Mouse (Mus musculus) left cerebral cortex, postnatal 25 days (tissue): Measurements from ENCODE around the gene Abhd17b. TPM values are rescaled to one million over a fixed set of nuclear protein-coding genes. Genes with fewer than 3 reads are reported as not detected.
A peak's percentile ranks its signal among the peaks of the same experiment; 100 is the strongest.

Source experiments
- DNase-seq, 2 experiments: peaks; one replicate each; pipeline ENCODE4 v3.0.0; 2022; ENCODE audit warnings: low spot score in 2 of 2, mixed read lengths in 1 of 2
- intact Hi-C: fragments of 180-260 bp; cut with DNase I; formaldehyde crosslinking; loops from one replicate; pipeline ENCODE4 v1.15.1; 2025
- total RNA-seq, 2 experiments: library from RNA; stranded (reverse); gene quantifications; 2 replicates each; pipeline ENCODE4 v1.2.3; 2021

Abhd17b gene
- total RNA-seq, 2 experiments from 2014 or later, result 47.3 to 50.1 TPM

DNA sequence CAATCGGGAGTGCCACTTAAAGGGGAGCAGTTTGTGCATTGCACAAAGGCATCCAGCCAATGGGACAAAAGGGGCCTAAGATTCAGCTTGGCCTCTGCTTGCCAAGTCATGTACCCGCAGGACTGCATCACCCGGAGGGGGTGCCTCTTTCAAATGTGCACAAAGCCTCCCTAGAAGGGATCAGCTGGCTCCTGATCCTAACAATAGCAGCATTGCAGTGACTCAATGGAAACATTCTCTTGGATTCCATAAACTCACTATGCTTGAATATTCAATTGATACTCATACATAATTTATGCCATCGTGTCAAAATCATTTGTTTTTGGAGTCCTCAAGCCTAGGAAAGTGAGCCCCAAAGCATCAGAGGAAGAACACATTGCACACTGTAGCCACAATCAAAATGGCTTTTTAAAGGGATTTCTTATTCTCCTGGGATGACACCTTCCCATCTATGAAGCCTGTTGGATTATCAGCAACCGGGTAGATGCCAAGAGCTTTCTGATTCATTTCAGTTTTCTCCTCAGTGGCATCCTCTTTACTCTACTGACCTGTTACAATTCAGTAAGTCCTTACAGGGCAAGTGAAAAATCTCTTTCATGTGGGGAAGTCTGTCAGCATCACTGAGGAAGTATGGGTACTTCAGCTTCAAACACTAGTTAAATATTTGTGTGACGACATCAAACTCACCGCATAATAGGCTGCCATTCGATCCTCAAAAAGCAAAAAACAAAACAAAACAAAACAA, 71.1 kb downstream of the Abhd17b start:
- peak; percentile 42 to 77 for DNase-seq
- intact Hi-C loops, result no loop called here

DNA sequence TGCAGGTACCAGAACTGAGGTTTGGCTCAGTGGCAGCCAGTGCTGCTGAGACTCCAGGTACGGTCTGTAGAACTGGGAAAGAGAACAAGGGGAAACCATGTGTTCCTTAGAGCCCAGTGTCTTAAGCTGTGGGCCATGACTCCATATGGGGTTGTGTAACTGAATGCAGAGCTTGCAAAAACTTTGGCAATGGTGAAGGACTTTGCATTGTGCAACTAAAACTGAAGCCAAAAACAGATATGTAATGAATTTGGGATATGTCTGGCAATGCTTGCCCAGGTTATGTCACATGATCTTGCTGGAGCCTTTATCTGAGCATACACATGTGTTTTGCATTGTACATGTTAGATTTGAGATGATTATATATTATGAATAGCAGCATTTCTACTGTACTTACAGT, 72.2 kb downstream of the Abhd17b start:
- intact Hi-C loops, result no loop called here

DNA sequence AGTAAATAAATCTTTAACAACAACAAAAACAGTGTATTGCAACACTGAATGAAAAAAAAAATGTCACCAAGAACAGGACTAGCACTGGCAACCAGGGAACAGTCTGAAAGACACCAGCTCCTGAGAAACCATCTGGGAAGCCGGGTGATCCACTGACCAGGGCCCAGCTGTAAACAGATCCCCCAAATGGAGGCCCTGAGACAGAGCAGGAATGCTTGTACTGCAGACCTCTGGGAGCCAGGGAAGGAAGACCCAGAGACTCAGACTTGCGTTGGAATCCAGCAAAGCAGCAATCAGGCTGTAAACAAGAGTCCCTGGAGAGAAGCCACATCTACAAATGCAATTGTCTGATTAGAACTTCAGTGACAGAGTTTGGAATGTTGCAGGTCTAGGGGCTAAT, 74.1 kb downstream of the Abhd17b start:
- intact Hi-C loops, result no loop called here
- no peak for DNase-seq

More for the DNA sequence above, 72.2 kb downstream of the Abhd17b start:
- no peak for DNase-seq

DNA sequence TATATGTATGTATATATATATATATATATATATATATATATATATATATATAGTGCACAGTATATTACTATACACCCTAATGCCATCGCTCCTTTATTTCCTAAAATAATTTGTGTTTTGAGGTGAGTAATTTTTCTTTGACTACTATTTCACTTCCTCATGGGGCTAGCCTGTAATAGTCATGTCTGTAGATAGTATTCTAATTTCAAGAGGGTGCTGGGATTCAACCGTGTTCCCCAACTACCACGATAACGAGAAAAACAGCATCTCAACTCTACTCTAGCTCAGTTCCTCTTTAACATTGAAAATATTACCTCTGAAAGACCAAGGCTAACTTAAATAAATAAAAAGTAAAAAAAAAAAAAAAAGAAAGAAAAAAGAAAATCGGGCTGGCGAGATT, 75.4 kb downstream of the Abhd17b start:
- DNase-seq, result no peak
- intact Hi-C loops, result no loop called here

DNA sequence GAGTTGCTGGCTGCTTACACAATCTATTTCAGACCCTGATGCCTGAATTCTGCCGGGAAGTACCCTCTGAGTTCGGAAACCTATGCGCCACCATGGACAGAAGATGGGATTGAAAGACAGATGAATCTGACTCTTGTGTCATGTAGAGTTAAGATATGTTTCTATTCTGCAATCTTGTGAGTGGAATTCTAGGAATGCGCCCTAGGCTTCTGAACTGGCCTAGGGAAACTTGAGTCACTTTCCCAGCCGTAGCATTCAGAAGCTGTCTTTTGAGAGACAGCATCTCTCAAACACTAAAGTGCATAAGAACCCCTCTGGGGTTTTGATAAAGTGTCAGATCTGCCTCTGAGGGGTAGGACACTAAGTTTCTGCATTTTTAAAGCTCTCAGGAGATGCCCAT, 78.9 kb downstream of the Abhd17b start:
- intact Hi-C loops, result loop anchor here (5.0 kb wide), 1 partner anchor 570 kb away; no protein-coding TSS in a partner anchor
- no peak for DNase-seq

DNA sequence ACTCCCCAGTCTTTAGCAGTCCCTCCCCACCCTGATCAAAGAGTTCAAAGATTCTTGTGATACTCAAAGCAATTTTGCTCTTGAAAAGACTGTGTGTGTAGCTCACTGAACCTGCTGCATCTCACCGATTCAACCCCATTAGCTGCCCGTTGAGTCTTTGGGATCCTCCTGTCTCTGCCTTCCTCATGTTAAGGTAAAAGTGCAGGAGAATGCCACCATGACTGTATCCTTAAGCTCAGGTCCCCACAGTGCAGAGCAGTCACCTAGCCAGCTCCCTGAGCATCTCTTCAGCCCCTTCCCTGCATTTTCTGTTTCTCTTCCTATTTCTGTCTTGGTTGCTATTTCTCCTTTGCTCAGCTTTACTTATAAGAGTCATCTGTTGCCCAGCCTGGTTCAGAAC, 80.2 kb downstream of the Abhd17b start:
- no peak for DNase-seq
- intact Hi-C loops, result loop anchor here (5.0 kb wide), 1 partner anchor 569 kb away; no protein-coding TSS in a partner anchor

DNA sequence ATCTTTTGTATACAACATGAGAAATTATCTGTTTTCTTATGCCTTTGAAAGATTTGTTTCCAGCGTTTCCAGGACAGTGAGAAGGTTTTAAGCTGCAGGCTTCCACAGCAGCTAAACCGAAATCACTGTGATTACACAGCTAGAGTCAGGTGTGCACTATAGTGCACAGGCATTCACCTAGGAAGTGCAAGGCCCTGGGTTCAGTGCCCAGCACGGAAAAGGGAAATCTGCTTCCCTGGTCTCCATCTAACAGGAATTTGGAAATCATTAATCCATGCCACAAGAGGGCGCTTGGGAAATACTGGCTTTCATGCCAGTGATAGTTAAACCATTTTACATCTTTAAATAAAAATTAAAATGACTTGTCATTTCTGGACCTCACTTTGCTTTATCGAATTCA, 81.1 kb downstream of the Abhd17b start:
- peak; percentile 50 to 68 for DNase-seq
- intact Hi-C loops, result loop anchor here (5.0 kb wide), 1 partner anchor 568 kb away; no protein-coding TSS in a partner anchor

Other genes starting within 250 kb of the Abhd17b start
- gene Gda, start 179.7 kb upstream of the Abhd17b start, total RNA-seq, result 100 to 1,000 TPM; 199 TPM
- gene 1110059E24Rik, start 209 bp upstream of the Abhd17b start, total RNA-seq, result 10 to 100 TPM; 21.6 to 25.3 TPM
- gene Cemip2, start 125.2 kb downstream of the Abhd17b start, total RNA-seq, result 10 to 100 TPM; 12.9 to 13.8 TPM